Mouse (Mus musculus) lung, postnatal 25 days (tissue): ENCODE results near the gene Tkt.
"Not testable (repeated sequence)": the region's sequence is repeated elsewhere in the genome, so short reads cannot be mapped to it uniquely, and the experiment has no call there.

Experiments
- DNase-seq: peaks from one replicate; pipeline ENCODE4 v3.0.0; 2022; ENCODE audit warnings: low spot score

The Tkt gene

GRCm38 (mm10) chr14:30548131-30548720 lies at the start of gene Tkt:
Gene Tkt, plus strand, starts transcription at chr14:30548359.
- DNase-seq = peak; percentile 81

- no peak for DNase-seq
Measured at GRCm38 (mm10) chr14:30504990-30505389, 43.2 kb upstream of the Tkt start.

- no peak for DNase-seq
Measured at GRCm38 (mm10) chr14:30510214-30510763, 37.9 kb upstream of the Tkt start.

DNA sequence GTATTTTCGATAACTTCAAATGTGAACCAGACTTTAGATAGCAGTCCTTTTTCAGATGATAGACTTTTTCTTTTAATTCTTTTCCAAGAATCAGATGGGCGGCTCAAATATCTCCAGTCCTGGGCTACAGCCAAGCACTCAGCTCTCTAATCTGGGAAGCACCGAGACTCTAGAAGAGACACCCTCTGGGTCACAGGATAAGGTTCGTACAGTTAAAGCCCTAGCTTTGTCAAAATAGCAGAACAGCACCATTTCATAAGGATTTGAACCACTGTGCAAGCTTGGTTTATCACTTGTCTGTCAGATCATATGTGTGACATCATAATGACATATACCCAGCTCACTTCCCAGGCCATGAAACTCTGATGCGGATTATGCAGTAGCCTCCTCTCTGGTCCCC lies 35.3 kb upstream of the Tkt start:
- DNase-seq = no peak

DNA sequence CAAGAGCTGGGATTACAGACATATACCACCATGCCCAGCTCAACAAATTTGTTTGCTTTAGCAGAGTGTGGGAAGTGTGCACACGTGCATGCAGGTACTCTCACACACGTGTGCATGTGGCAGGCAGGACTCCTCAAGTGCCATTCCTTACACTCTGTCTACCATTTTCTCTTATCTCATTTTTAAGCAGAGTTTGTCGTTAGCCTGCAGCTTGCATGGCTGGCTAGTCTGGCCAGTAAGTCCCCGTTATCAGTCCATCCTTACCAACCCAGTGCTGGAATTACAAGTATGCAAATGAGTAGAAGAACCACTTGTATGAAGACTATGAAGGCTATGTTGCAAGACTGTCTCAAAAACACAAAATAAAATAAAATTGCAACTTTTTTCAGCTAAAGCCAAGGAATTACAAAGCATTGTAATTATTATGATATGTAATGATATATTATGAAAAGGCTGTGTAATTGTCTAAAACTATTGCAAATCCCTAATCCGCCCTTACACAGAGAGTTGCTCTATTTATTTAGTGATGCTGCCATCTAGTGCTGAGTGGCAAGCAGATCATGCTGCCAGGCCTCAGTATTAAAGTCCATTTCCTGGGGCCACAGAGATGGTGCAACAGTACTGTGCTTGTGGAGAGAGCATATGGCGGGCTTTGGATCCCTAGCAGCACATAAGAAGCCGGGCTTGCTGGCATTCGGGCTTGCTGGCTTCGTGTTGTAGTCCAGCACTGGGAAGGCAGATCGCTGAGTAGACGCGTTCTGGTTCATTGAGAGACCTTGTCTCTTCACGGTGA lies 32.0 kb upstream of the Tkt start:
- peak; percentile 23 for DNase-seq

GRCm38 (mm10) chr14:30519323-30519722 lies 28.8 kb upstream of the Tkt start:
- no peak for DNase-seq

- no peak for DNase-seq
Measured at GRCm38 (mm10) chr14:30523356-30523755, 24.8 kb upstream of the Tkt start.

DNA sequence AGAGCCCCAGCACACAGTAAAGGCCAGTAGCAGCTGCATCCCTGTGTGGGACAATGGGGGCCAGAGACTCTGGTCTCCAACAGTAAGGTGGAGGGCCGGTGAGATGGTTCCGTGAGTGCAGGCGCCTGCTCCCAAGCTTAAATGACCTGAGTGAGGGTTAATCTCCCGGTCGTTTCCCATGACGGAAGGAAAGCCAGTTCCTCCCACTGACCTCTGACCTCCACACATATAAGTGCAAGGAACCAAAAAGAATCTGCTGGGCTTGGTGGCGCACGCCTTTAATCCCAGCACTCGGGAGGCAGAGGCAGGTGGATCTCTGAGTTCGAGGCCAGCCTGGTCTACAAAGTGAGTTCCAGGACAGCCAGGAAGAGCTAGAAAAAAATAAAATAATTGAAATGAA lies 19.8 kb upstream of the Tkt start:
- DNase-seq = no peak

- no peak for DNase-seq
Measured at GRCm38 (mm10) chr14:30528961-30529360, 19.2 kb upstream of the Tkt start.

GRCm38 (mm10) chr14:30529454-30529853 lies 18.7 kb upstream of the Tkt start:
- no peak for DNase-seq

- DNase-seq = no peak
Measured at GRCm38 (mm10) chr14:30530726-30531269, 17.4 kb upstream of the Tkt start.

- no peak for DNase-seq
Measured at GRCm38 (mm10) chr14:30531431-30531830, 16.7 kb upstream of the Tkt start.

GRCm38 (mm10) chr14:30531896-30532295 lies 16.3 kb upstream of the Tkt start:
- no peak for DNase-seq

GRCm38 (mm10) chr14:30533780-30534450 lies 14.2 kb upstream of the Tkt start:
- DNase-seq = no peak

DNA sequence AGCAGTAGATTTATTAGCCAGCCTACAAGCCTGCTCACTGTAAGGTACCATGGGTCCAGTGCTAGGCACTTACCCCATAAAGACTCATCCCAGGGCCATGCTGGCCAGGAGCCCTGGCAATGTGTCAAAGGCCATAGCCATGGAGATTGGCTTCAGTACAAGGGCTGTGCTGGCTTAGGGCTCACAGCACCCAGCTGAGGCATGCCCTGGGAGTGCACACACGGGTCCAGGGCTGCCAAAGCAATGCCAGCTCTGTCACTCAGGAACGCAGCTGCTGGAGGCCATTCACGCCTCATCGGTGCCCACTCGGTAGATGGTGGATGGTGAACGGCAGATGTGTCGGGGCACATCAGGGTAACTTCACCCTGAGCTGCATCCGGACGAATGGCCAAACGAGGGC lies 6.6 kb upstream of the Tkt start:
- no peak for DNase-seq

- DNase-seq = not testable (repeated sequence)
Measured at GRCm38 (mm10) chr14:30543331-30543730, 4.8 kb upstream of the Tkt start.

- peak; percentile 94 for DNase-seq
Measured at GRCm38 (mm10) chr14:30548965-30549776, 1.0 kb downstream of the Tkt start.

DNA sequence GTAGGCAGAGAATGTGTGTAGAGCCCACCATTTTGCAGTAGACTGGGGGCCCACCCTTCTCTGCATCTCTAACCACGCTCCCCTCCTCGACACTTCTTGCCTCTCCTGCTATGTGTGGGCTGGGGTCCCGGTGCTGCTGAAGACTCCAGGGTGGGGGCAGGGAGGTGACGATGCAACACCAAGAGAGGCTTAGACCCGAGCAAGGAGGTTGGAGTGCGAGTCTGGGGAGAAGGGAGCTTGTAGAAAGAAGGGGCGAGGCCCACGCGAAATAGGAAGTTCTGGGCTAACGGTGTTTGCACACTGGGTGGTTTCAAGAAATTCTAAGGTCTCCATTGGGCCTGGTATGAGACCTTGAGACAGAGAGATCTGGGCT lies 1.6 kb downstream of the Tkt start:
- DNase-seq = no peak

- no peak for DNase-seq
Measured at GRCm38 (mm10) chr14:30550232-30551070, 2.3 kb downstream of the Tkt start.

- peak; percentile 38 for DNase-seq
Measured at GRCm38 (mm10) chr14:30551509-30551908, 3.4 kb downstream of the Tkt start.

DNA sequence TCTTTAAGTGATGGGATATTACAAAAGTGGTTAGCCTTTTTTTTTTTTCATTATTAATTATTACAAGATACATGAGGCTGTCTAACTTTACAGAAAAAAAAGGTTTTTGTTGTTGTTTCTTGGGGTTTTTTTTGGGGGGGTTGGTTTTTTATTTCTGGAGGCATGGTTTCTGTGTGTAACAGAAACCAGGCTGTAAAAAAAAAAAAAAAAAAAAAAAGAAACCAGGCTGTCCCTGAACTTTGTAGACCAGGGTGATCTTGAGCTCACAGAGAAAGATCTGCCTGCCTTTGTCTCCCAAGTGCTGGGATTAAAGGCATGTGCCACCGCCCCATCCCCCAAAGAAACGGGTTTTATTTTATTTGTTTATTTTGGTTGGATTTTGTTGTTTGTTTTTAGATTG lies 3.8 kb downstream of the Tkt start:
- no peak for DNase-seq
